Mouse (Mus musculus) kidney, adult 8-10 months (tissue): Measurements from ENCODE around the gene Zbtb37.
"Not testable (repeated sequence)": the region's sequence is repeated elsewhere in the genome, so short reads cannot be mapped to it uniquely, and the experiment has no call there.

Source experiments
- DNase-seq, 2 experiments: peaks; one replicate each; pipeline ENCODE4 v3.0.0; 2022

Zbtb37 gene

DNA sequence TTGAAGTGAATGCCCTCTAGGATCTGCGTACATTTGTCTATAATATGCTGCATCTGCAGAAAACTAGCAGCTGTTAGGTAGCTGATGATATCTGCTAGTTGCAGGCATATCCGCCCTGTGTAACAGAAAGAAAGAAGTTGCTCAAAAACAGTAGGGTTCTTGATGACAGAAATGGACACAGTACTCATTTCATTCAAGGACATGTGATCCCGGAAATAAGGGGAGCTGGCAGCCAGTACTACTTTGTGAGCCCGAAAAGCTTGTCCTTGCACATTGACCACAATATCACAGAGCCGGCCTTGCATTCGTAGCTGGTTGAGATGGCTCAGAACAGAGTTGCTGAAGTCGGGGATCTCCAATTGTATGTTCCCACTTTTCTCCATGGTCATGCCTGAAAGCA is 2.3 kb downstream of the Zbtb37 start:
- no peak for DNase-seq

DNA sequence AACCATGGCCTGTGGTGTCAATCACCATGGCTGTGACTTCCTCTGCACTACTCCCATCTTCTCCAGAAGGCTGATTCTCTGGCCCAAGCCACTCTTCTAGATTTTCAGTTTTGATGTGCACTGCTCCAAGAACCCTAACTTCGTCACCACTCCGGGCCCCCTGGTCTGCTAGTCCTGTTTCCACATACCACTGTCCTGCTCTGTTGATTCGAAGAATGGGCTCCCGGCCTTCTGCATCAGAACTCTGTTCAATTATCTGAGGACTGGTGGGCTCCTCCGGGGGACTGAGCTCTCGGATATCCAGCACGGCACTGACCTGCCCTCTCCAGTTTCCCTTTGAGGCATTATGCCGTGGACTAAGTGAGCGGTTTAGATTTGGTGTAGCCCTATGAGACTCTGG is 2.8 kb downstream of the Zbtb37 start:
- no peak for DNase-seq

DNA sequence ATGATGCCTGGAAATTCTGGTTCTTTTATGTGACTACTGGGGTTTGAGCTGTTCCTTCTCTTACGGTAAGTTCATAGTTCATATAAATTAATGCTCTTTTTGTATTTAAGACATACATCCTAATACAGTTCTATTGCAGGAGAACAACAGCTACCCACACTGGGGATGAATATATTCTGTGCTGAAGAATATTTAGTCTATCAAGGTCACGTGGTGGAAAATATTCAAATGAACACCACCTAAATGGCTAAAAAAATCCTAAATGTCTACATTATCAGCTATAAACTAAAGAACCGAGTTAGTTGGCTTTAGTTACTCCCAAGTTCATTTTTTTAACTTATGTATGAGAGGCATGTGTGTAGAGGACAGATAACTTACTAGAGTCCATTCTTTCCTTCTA is 4.6 kb downstream of the Zbtb37 start:
- DNase-seq: no peak

DNA sequence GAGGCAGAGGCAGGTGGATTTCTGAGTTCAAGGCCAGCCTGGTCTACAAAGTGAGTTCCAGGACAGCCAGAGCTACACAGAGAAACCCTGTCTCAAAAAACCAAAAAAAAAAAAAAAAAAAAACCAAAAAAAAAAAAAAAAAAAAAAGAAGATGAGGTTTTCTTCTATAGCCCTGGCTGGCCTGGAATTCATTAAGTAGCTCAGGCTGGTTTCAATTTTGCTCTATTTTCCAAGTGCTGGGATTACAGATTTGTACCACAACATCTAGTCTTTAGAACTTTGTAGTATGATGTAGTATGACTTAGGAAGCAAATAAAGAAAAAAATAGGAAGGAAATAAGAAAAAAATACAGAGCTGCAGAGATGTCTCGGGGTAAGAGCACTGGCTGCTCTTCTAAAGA is 6.2 kb downstream of the Zbtb37 start:
- not testable (repeated sequence) for DNase-seq

DNA sequence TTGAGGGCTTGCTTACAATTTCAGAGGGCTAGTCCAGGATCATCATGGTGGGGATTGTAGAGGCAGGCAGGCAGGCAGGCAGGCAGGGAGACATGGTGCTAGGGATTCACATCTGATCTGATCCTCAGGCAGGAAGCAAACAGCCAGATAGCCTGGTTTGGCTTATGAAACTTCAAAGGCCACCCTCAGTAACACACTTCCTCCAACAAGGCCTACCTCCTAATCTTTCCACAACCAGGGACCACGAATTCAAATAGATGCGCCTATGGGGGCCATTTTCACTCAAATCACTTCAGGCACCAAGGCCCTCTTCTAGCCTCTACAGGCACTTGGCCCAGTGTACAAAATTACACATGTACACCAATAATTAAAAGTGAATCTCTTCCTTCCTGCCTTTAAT is 7.5 kb downstream of the Zbtb37 start:
- DNase-seq: no peak

DNA sequence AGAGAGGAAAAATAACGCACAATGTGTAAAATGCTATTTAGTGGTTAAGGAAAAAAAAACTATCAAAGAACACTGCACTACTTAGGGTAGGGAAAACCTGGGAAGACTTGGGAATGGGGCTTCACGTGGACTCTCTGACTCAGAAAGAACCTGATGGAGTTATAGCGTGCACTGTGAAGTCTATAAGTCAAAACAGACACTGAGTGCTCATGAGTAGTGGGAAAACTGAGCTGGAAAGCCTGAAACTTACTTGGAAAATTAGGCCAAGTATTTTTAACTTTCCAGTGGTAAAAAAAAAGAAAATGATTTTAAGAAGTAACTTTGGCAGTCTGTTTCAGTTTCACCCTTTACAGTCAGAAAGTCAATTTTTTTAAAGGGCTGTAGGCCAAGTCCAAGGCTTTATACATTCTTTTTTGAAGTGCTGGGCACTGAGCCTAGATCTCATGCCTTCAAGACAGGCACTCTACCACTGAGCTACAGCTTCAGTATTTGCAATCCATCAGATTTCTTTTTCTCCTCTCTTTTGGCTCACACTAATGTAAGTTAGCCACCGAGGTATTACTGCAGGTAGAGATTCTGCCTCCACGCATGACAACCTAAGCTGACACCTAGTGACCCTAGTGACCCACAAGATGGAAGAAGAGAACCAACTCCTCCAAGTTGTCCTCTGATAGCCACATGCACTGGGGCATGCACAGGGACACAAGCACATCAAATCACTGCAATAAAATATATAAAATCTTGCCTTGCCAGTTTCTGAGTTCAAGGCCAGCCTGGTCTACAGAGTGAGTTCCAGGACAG is 9.0 kb downstream of the Zbtb37 start:
- no peak for DNase-seq

DNA sequence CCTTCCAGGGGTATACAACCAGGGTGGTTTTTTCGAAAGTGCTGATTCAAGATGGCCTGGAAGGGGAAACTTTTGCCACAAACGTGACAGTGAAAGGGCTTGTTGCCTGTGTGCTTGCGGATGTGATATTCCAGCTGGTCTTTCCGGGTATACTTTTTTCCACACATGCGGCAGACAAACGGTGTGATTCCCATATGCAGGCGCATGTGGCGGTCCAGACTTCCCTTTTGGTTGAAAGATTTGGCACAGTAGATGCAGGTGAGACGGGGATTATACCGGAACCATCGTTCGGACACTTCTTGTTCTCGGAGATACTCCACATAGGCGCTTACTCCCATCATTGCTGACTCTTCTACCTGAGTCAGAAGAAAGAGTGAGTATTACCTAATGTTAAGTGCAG is 14.6 kb downstream of the Zbtb37 start:
- DNase-seq: no peak

DNA sequence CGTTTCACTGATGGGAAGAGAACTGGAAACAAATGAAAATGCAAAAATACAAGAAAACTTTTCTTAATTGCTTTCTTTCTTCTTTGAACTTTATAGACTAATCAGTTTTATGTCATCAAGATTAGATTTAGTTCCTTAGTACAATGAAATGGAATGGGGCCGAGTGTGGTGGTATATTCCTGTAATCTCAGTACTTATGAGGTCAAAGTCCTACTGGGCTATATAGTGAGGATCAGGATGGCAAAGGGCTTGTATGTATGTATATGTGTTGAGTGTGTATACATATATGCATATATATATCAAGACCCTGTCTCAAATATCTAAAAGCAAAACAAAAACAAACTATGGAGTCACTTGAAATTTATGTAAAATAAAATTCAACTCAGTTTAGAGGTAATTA is 18.3 kb downstream of the Zbtb37 start:
- DNase-seq: no peak

DNA sequence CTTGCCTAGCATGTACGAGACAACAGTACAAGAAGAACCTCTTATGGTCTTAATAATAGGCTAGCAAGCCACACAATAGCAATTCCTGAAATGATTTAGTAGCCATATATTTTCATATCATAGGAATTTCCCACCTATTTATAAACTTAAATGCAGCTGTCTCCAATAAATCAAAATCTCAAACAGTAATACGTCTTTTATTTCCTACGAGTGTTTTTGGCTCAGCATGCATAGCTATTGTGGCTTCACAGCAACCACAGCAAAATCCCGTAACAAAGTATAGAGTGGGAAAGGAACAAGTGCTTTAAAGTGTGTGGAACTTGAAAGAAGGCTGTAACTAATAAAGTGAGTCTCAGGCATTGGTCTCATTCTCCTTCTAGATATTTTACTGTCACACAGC is 24.2 kb downstream of the Zbtb37 start:
- no peak for DNase-seq

DNA sequence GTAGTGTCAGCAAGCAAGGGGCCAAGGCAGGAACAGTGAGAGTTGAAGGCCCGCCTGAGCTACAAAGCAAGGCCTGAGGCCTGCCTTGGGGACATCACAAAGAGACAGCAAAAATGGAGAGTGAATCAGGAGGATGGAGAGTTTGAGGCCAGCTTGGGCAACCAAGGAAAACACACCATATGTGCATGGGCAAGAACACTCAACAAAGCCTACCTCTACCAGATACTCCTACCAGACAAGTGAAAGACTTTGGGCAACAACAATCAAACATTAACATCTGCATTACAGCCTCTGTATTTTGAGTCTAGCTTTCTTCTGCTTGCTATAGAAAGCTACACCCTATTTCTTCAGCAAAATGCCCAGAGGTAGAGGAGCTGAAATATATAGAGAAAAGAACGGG is 26.6 kb downstream of the Zbtb37 start:
- no peak for DNase-seq

DNA sequence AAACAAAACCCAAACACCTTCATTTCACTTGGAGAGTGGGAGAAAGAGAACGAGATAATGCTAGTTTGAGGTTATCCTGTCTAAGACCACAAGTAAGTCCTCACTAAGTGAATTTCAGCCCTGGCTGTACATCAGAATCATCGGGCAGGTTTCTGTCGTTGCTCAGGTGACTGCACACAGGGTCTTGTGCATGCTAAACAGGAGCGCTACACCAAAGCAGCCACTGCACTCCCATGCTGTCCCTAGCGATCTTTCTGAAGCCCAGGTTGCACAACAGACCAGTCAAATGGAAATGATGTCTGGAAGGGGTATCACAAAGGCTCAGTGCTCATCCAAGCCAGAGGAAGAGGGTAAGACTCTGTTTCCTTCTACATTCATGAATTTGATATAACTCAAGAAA is 28.2 kb downstream of the Zbtb37 start:
- no peak for DNase-seq

DNA sequence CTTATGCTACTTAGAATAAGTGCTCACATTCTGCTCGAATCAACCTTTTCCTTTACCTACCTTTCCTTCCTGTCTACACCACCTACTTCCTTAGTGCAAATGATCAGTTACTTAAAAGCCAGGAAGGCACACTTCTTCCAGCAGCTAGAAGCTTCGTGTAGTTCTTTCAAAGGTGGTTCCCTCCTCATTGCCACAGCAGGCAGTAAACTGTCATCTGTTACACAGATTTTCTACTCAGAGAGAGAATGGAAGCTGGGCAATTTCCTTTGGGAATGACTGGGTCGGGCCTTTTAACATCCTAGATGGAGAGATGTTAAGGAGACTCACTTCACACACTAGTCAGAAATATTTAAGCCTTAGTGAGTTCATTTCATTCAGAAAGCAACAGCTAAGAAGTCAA is 29.1 kb downstream of the Zbtb37 start:
- no peak for DNase-seq

DNA sequence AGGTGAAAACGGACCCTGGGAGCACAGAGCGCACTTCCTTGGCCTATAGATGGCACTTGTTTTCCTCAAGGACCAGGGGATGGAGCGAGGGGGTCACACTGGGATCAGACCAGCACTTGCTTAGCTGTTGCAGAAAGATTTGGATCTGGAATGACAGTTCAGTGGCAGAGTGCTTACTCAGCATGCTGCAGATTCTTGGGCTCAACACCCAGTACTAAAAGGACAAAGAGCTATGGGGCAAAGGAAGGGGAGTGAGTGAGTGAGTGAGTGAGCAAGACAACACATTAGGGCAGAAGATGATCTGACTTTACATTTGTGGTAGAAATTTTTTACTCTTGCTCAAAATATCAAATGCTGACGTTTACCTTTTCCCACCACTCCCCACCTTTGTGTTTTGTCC is 29.7 kb downstream of the Zbtb37 start:
- no peak for DNase-seq

DNA sequence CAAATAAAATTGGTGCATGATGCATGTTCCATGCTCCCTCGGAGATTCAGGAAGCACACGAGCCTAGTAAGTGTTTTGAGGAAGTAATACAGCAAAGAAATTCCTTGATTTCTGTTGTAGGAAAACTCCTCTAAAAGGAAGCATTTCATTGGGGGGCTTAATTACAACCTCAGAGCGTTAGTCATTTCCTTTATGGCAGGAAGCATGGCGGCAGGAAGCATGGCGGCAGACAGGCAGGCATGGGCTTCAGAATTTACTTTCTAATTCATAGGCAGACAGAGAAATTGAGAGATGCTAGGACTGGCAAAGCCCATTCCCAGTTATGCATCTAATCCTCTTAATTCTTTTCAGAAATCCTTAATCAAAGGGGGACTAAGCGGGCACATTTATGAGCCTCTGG is 40.8 kb downstream of the Zbtb37 start:
- no peak for DNase-seq

DNA sequence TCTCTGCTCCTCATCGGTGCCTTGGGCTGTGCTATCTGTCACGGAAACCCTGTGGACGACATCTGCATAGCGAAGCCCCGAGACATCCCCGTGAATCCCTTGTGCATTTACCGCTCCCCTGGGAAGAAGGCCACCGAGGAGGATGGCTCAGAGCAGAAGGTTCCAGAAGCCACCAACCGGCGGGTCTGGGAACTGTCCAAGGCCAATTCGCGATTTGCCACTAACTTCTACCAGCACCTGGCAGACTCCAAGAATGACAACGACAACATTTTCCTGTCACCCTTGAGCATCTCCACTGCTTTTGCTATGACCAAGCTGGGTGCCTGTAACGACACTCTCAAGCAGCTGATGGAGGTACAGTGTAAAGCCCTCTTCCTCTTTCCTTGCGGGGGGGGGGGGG is 45.3 kb downstream of the Zbtb37 start:
- no peak for DNase-seq

DNA sequence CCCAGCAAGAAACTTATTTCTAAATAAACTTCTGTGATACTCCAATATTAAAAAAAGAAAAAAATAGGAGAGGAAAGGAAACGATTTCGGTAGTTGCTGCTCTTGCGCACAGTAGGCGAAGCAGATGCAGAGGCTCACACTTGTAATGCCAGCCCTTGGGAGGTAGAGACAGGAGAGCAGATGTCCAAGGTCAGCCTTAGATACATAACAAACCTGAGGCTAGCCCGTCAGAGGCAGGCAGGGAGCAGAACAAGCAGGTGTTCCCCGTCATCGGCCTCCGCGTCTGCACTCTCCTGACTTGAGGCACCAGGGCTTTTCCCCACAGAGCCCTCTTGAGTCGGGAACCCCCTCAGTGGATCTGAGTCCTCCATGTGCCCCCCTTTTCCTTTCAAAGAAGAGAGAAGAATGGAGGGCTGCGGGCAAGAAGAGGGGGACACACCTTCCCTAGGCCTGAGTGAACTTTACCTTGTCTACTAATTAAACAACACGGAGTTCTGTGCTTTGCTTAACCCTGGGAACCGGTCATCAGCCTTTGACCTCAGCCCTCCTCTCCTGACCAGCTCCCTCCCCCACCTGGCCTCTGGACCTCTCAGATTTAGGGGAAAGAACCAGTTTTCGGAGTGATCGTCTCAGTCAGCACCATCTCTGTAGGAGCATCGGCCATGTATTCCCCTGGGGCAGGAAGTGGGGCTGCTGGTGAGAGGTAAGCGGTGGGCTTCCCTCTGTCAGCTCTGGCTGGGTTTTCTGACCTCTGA is 47.6 kb downstream of the Zbtb37 start:
- DNase-seq: peak; percentile 17 to 37

DNA sequence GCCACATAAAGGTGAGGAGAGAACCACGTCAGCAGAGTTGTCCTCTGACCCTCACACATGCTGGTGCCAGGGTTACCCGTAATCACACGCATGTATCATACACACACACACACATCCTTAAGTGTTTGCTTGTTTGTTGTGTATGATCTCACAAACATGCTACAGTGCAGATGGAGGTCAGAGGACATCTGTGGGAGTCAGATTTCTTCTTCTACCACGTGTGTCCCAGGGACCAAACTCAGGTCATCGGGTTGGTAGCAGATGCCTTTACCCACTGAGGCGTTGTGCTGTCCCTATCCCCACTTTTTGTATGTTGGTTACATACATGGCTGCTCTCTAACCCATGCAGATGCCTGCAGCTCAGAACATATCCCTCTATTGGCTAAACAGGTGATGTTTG is 49.2 kb downstream of the Zbtb37 start:
- no peak for DNase-seq

DNA sequence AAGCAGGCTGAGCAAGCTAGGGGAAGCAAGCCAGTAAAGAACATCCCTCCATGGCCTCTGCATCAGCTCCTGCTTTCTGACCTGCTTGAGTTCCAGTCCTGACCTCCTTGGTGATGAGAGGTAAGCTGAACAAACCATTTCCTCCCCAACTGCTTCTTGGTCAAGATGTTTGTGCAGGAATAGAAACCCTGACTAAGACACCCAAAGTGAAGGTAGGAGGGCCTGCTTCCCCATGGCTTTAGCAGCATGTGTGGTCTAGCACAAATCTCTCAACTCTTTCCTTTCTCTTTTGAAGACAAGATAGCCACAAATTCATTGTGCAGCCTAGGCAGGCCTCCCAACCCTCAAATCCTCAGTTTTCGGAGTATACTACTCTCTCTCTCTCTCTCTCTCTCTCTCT is 49.9 kb downstream of the Zbtb37 start:
- not testable (repeated sequence) for DNase-seq

DNA sequence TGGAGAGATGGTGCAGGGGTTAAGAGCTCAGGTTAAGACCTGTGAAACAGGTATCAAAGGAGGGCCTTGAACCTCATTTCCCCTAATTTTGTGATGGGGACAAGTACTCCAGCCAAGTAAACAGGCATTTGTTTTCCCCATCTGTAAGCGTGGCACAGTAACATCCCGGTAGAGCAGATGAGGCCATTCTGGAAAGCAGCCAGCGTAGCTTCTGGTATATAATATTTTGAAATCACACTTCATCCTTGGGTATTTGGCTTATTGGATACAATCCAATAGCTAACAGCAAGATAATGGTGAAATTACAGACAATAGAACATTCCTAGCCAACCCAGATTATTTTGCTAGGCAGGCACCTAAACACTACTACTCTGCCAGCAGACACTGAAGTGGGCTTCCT is 51.8 kb downstream of the Zbtb37 start:
- no peak for DNase-seq

DNA sequence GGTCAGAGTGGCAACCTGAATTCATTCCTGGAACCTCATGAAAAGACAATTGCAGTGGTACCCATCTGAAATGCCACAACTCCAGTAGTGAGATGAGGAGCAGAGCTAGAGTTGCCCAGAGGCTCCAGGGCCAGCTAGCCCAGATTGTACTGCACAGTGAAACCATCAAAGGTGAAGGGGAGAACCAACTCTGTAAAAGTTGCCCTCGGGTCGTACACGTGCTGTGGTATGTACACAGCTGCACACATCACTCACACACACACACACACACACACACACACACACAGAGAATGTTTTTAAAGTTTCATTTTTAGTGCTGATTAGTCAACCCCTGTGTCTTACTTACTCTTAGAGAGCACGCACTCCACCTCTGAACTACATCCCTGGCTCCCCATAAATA is 53.3 kb downstream of the Zbtb37 start:
- no peak for DNase-seq

DNA sequence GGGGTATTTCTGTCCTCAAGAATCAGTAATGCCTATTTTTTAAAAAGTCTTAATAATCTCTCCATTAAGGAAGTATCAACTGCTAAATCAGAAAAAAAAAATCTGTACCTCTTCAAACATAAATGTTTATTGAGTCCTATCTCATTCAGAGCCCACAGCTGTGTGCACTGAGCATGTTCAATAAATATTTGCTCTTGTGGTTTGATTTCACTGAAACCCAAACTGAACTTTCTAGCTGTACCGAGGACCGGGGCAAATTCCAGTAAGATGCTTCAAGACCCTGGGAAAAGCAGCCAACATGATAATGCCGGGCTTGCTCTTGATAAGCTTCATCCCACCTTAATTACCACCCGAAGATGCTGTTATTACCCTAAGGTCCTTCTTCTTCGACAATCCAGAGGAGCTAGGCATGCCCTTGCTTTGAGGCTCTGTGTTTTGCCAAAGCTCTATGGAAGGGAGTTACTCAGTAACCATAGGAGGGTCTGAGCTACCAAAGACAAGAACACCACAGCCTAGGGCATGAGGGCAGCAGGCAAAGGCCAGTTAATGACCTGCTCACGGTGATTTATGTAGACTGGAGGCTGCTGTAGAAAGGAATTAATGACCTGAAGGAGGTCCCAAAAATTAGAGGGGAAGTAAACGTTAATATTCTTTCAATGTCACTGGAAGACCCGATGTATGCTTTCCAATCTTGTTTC is 54.0 kb downstream of the Zbtb37 start:
- DNase-seq: peak; percentile 40 to 42

DNA sequence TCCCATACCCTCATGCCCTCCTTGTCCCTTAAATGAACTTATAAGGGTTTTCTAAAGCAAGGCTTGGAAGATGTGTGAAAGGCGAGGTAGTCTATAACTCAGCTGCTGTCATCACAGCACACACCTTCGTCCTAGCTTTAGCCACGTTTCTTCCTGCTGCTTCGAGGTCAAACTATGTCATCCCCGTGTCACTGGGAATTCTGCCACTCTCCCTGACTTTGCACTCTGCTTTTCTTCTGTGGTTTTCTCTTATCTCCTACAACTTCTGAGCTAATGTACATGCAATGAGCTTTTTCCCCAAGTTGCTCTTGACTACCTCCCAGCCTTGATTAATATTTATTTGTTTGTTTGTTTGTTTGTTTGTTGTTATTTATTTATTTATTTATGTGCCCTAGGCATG is 54.6 kb downstream of the Zbtb37 start:
- no peak for DNase-seq

DNA sequence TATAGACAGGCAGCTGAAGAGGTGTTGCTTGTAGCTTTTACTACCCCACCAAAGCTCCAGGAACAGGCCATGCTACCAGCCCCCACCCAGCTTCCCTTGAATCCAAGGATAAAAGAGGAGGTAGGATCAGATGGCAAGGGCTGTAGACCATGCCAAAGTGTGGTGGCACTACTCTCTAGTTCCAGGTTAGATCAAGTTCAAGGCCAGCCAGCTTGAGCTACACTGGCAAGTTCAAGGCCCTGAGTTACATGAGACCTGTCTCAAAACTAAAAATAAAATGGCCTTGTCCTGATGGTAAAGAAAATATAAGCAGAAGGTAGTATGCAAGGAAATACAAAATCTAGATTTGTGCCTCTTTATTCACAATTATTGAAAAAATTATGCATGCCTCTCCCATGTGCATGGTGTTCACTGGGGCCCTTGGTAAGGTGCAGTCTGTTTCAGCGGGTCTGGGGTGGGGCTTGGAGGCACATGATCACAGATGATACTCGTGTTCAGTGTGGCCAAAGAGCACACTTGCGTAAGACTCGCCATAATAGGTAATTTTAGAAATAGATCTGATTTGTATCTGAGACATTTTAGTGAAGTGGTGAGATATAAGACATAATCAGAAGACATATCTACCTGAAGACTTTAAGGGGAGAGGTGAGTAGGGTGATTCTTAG is 56.4 kb downstream of the Zbtb37 start, which contains the start of gene Serpinc1:
Serpinc1 (plus strand) TSS at position 515 of the 665 bp plus-strand sequence.
- DNase-seq: no peak
